Mouse (Mus musculus): ENCODE measurements around the gene Poldip2. TPM values are rescaled to one million over a fixed set of nuclear protein-coding genes. Genes with fewer than 3 reads are reported as not detected.

The Poldip2 gene
- total RNA-seq, 2 experiments from 2014 or later, result 99.0 to 100 TPM

GRCm38 (mm10) chr11:78540358-78540757 is 28.4 kb downstream of the Poldip2 start:
- DNase-seq (ENCODE audit: low spot score), result no peak

- no peak for DNase-seq (ENCODE audit: low spot score)
Observed at GRCm38 (mm10) chr11:78544449-78545111, 32.6 kb downstream of the Poldip2 start.

- DNase-seq (ENCODE audit: low spot score), result no peak
Observed at GRCm38 (mm10) chr11:78545181-78545580, 33.2 kb downstream of the Poldip2 start.

GRCm38 (mm10) chr11:78547718-78548460 is 35.9 kb downstream of the Poldip2 start:
- DNase-seq (ENCODE audit: low spot score), result no peak

GRCm38 (mm10) chr11:78549491-78549987 is 37.5 kb downstream of the Poldip2 start:
- DNase-seq (ENCODE audit: low spot score), result no peak

- peak; percentile 96 for DNase-seq (ENCODE audit: low spot score)
Observed at GRCm38 (mm10) chr11:78550168-78551058, 38.4 kb downstream of the Poldip2 start, which contains the start of gene Tmem97. Gene Tmem97, minus strand, starts transcription at chr11:78550777.

- no peak for DNase-seq (ENCODE audit: low spot score)
Observed at GRCm38 (mm10) chr11:78551059-78551398, 39.0 kb downstream of the Poldip2 start.

GRCm38 (mm10) chr11:78555623-78556022 is 43.6 kb downstream of the Poldip2 start:
- no peak for DNase-seq (ENCODE audit: low spot score)

- no peak for DNase-seq (ENCODE audit: low spot score)
Observed at GRCm38 (mm10) chr11:78556070-78556469, 44.1 kb downstream of the Poldip2 start.

GRCm38 (mm10) chr11:78557241-78557640 is 45.2 kb downstream of the Poldip2 start:
- no peak for DNase-seq (ENCODE audit: low spot score)

GRCm38 (mm10) chr11:78560447-78560846 is 48.5 kb downstream of the Poldip2 start:
- peak; percentile 61 for DNase-seq (ENCODE audit: low spot score)

- no peak for DNase-seq (ENCODE audit: low spot score)
Observed at GRCm38 (mm10) chr11:78566775-78567174, 54.8 kb downstream of the Poldip2 start.

GRCm38 (mm10) chr11:78567614-78568013 is 55.6 kb downstream of the Poldip2 start:
- DNase-seq (ENCODE audit: low spot score), result no peak

- DNase-seq (ENCODE audit: low spot score), result no peak
Observed at GRCm38 (mm10) chr11:78568827-78569226, 56.8 kb downstream of the Poldip2 start.

GRCm38 (mm10) chr11:78569806-78570205 is 57.8 kb downstream of the Poldip2 start:
- no peak for DNase-seq (ENCODE audit: low spot score)

- no peak for DNase-seq (ENCODE audit: low spot score)
Observed at GRCm38 (mm10) chr11:78571441-78571840, 59.4 kb downstream of the Poldip2 start.

GRCm38 (mm10) chr11:78571854-78572253 is 59.9 kb downstream of the Poldip2 start:
- no peak for DNase-seq (ENCODE audit: low spot score)

Other genes with a start within 250 kb of the Poldip2 start
- under 1 TPM; 0.38 to 0.46 TPM for gene BC030499, start 221.4 kb upstream of the Poldip2 start, total RNA-seq (2021)
- 1 to 10 TPM; 2.3 to 2.5 TPM for gene Spag5, start 210.7 kb upstream of the Poldip2 start, total RNA-seq (2021)
- 1 to 10 TPM; 2.1 to 2.6 TPM for gene Aldoc, start 189.2 kb upstream of the Poldip2 start, total RNA-seq (2021)
- gene Pigs, start 183.8 kb upstream of the Poldip2 start, total RNA-seq (2021), result 10 to 100 TPM; 18.2 to 19.2 TPM
- 1 to 10 TPM; 8.3 TPM for gene Unc119, start 168.7 kb upstream of the Poldip2 start, total RNA-seq (2021)
- gene Foxn1, start 125.6 kb upstream of the Poldip2 start, total RNA-seq (2021), result not detected
- gene Slc13a2, start 90.0 kb upstream of the Poldip2 start, total RNA-seq (2021), result not detected
- under 1 TPM; 0.47 to 0.91 TPM for gene Slc46a1, start 46.5 kb upstream of the Poldip2 start, total RNA-seq (2021)
- under 1 TPM; 0.43 to 0.82 TPM for gene Sarm1, start 14.4 kb upstream of the Poldip2 start, total RNA-seq (2021)
- 10 to 100 TPM in 1 of 2 experiments, 1 to 10 TPM in 1; 9.5 to 15.0 TPM for gene Vtn, start 13.1 kb upstream of the Poldip2 start, total RNA-seq (2021)
- not detected for gene Sebox, start 8.7 kb upstream of the Poldip2 start, total RNA-seq (2021)
- 10 to 100 TPM; 13.3 to 15.1 TPM for gene Tmem199, start within 50 bp of the Poldip2 start, total RNA-seq (2021)
- gene Tnfaip1, start 24.1 kb downstream of the Poldip2 start, total RNA-seq (2021), result 10 to 100 TPM; 44.0 to 48.1 TPM
- 10 to 100 TPM; 17.5 to 17.6 TPM for gene Ift20, start 24.2 kb downstream of the Poldip2 start, total RNA-seq (2021)
- gene Tmem97, start 38.6 kb downstream of the Poldip2 start, total RNA-seq (2021), result 1 to 10 TPM; 1.0 to 1.5 TPM
- 1 to 10 TPM; 7.3 to 9.6 TPM for gene Nlk, start 185.2 kb downstream of the Poldip2 start, total RNA-seq (2021)
- gene Ccnq, start 239.5 kb downstream of the Poldip2 start, total RNA-seq (2021), result 10 to 100 TPM; 11.1 to 11.8 TPM

All from gastrocnemius, adult 18-20 months (tissue).